Mouse (Mus musculus) liver, embryonic 14.5 days (tissue): ENCODE data around the gene Esrra. TPM values are rescaled to one million over a fixed set of nuclear protein-coding genes. Genes with fewer than 3 reads are reported as not detected.

Experiments used
- ATAC-seq: fragments of 200-750 bp; cut with Nextera tagmentation; 2 replicates; pipeline ENCODE4 v1.8.0; 2017; ENCODE audit warnings: moderate number of reproducible peaks, mild to moderate bottlenecking, moderate library complexity; ENCODE audit not compliant: insufficient read depth
- DNase-seq, 3 experiments: peaks; one replicate each; pipeline ENCODE4 v3.0.0-alpha.2; 2012 to 2013; ENCODE audit warnings: low read depth in 3 of 3, low spot score in 3 of 3
- H3K27ac ChIP-seq: fragments of 300-500 bp; sonication (generic); 2 replicates; pipeline ENCODE4 v1.5.1; 2014; ENCODE audit warnings: moderate library complexity, mild to moderate bottlenecking, control low read depth, inconsistent platforms
- H3K27me3 ChIP-seq: fragments of 300-500 bp; sonication (generic); 2 replicates; pipeline ENCODE4 v1.6.1; 2014; ENCODE audit warnings: mild to moderate bottlenecking, low read length, moderate library complexity; ENCODE audit not compliant: control insufficient read depth, insufficient read depth
- H3K36me3 ChIP-seq: fragments of 300-500 bp; sonication (generic); replicated peaks from 2 replicates; pipeline ENCODE4 v1.6.1; 2014; ENCODE audit warnings: low read depth; ENCODE audit not compliant: control insufficient read depth, insufficient read depth
- H3K4me1 ChIP-seq, 2 experiments: fragments of 200-500 bp in 1 of 2; fragments of 300-500 bp in 1 of 2; sonication (generic) in 1 of 2; replicated peaks; 2 replicates each; pipeline ENCODE4 v1.6.1; 2012 to 2014; ENCODE audit warnings: antibody characterized with exemption in 1 of 2, inconsistent platforms in 1 of 2, low read length in 1 of 2; ENCODE audit not compliant: control insufficient read depth in 2 of 2, insufficient read depth in 2 of 2
- H3K4me2 ChIP-seq: fragments of 300-500 bp; sonication (generic); 2 replicates; pipeline ENCODE4 v1.6.1; 2014; ENCODE audit warnings: low read depth, mild to moderate bottlenecking, control low read depth, moderate library complexity
- H3K4me3 ChIP-seq, 2 experiments: fragments of 200-500 bp in 1 of 2; fragments of 300-500 bp in 1 of 2; sonication (generic) in 1 of 2; 2 replicates each; pipeline ENCODE4 v1.5.1; 2012 to 2014; ENCODE audit warnings: low read depth in 2 of 2, low read length in 2 of 2, mild to moderate bottlenecking in 2 of 2, control low read depth in 1 of 2, inconsistent platforms in 1 of 2, moderate library complexity in 1 of 2; ENCODE audit not compliant: insufficient read depth in 1 of 2
- H3K9ac ChIP-seq: fragments of 300-500 bp; sonication (generic); replicated peaks from 2 replicates; pipeline ENCODE4 v1.6.1; 2014; ENCODE audit warnings: mild to moderate bottlenecking, control low read depth, moderate library complexity
- H3K9me3 ChIP-seq: fragments of 300-500 bp; sonication (generic); 2 replicates; pipeline ENCODE4 v1.6.1; 2016; ENCODE audit warnings: low read length, mixed read lengths; ENCODE audit not compliant: control insufficient read depth
- CTCF ChIP-seq: IDR thresholded peaks from 2 replicates; pipeline ENCODE4 v1.5.1; 2016; ENCODE audit warnings: antibody characterized with exemption, low read depth, control low read depth
- EP300 ChIP-seq: IDR thresholded peaks from 2 replicates; pipeline ENCODE4 v1.6.1; 2016; ENCODE audit warnings: antibody characterized with exemption, low read depth
- WGBS: fragments of 180-500 bp; shearing (Covaris S2); extraction: QIAGEN DNeasy Blood & Tissue Kit; methylation state at CpG from one replicate; pipeline ENCODE4 v1.1.7; 2014; ENCODE audit not compliant: insufficient replicate concordance; 5-methylcytosine and 5-hydroxymethylcytosine counted together
- polyA plus RNA-seq, 2 experiments: library from polyadenylated mRNA; depleted of rRNA in 1 of 2; stranded (reverse) in 1 of 2; unstranded in 1 of 2; fragments of >200 nt; fragmentation: Nextera tagmentation in 1 of 2; extraction: Ambion mirVana in 1 of 2; gene quantifications; 2 replicates each; pipeline versions ENCODE4 v1.2.1 to v1.2.3; 2012 to 2014

Esrra gene
- polyA plus RNA-seq, 2 experiments: 1.6 to 6.6 TPM

DNA sequence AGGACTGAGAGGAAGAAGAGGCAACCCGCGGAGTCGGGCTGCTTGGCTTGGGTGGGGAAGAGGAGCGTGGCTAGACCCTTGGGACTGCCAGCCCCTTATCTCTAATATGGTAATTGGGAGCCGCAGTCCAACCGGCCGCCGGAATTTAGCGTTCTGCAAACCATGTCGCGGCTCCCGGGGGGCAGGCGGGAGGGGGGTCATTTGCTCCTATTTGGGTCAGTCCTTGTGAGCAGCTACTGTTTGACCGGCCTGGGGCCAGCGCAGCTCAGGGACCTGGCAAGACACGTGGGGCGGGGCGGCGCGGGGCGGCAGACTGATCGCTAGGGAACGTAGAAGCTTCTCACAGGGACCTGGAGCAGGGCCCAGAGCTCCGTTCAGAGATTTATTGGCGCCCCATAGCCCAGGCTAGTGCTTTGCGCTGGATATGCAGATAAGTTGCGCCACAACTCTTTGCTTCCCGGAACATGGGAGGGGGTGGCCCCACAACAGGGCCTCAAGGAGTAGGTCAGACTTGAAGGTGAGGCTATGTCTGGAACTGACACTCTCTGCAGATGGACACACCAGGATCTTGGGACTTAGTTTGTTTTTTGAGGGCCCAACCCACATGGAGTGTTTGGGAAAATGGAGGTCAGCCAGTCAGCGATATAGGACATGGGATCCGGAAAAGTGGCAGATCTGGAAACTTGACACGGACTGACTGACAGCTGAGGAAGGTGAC is 30.5 kb upstream of the Esrra start:
- DNase-seq: no peak
- Histone ChIP-seq H3K27me3 (no peaks in the 10 kb centered on the region), H3K36me3 (no peaks in the 10 kb centered on the region), H3K4me1 (peaks cover 13 to 19% of the 10 kb centered on the region in 2 experiments), H3K9me3 (no peaks in the 10 kb centered on the region), H3K9ac (peak overlapping the region; percentile 78), H3K4me2 (peak overlapping the region; percentile 96), H3K27ac (peak overlapping the region; percentile 86), H3K4me3 (peak overlapping the region; percentile 70 to 87)
- no peak for TF ChIP-seq CTCF
- no peak for TF ChIP-seq EP300
- peak; percentile 36 for ATAC-seq
- WGBS: 2% methylated on average over 31 of the region's 31 CpGs

DNA sequence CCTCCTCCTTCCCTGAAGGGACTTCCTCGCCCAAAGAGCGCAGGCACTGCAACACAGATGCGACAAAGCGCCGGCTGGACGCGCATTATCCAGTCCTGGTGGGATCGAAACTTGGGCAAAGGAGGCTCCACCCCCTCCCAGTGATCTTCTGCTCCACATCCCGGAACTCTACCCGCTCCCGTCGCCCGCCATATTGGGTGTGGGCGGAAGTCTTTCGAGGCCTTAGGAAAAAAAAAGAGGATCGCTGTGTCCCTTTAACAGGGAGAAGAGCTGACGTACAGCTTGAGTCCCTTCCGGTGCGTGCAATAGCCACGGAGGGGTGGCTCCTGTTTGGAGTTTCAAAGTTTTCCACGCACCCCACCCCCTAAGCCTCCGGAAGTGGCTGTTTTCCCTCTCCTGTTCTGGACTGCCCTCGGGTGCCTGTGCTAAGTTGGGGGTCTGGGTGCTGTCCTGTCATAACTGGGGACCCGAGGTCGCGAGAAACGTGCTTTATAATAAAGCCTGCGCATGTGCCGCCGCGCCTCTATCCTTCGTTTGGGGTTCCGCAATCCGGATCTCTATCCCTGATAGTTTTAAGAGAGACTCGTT is 29.9 kb upstream of the Esrra start:
- Histone ChIP-seq H3K4me1 (peaks cover 13 to 19% of the 10 kb centered on the region in 2 experiments), H3K9ac (peak overlapping the region; percentile 78), H3K27ac (peak overlapping the region; percentile 86), H3K4me3 (peak overlapping the region; percentile 70 to 87), H3K9me3 (no peaks in the 10 kb centered on the region), H3K27me3 (no peaks in the 10 kb centered on the region), H3K4me2 (peak overlapping the region; percentile 96), H3K36me3 (no peaks in the 10 kb centered on the region)
- TF ChIP-seq CTCF (no peak), EP300 (0 out of 2 replicates have a peak, but pooled peaks have one; percentile 22)
- ATAC-seq: peak; percentile 77
- DNase-seq: peak; percentile 76 to 81 (median 77)
- under 1% methylated on average over 35 of the region's 35 CpGs for WGBS

DNA sequence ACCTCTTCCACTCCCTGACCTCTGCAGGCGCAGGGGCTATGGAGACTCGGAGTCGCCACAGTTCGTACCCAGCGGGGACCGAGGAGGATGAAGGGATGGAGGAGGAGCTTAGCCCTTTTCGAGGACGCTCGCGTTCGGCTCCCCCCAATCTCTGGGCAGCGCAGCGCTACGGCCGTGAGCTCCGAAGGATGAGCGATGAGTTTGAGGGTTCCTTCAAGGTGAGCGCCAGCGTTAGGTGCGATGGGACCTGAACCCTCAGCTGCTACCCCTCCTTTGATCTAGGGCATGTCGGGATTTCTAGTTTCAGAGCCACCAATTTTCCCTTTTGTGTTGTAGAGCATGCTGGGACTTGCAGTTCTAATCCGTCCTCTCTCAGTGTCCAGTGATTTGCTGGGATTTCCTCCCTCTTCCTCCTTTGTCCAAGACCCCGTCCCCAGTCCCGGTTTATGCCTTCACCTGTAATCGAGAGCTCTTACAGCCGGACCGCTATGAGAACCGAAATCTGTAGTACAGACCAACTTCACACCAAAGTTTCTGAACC is 29.1 kb upstream of the Esrra start:
- peak overlapping the region; percentile 86 for H3K27ac ChIP-seq
- H3K4me2 ChIP-seq: peak overlapping the region; percentile 96
- no peak for DNase-seq
- no peaks in the 10 kb centered on the region for H3K27me3 ChIP-seq
- H3K36me3 ChIP-seq: no peaks in the 10 kb centered on the region
- H3K9me3 ChIP-seq: no peaks in the 10 kb centered on the region
- WGBS: under 1% methylated on average over 28 of the region's 28 CpGs
- peak; percentile 13; the same call in 1 of the 2 replicates for ATAC-seq
- H3K4me1 ChIP-seq: peaks cover 13 to 19% of the 10 kb centered on the region in 2 experiments
- peak overlapping the region; percentile 70 to 87 for H3K4me3 ChIP-seq
- no peak for TF ChIP-seq CTCF
- no peak for TF ChIP-seq EP300
- peak overlapping the region; percentile 78 for H3K9ac ChIP-seq

- DNase-seq (no peak), ATAC-seq (no peak)
- Histone ChIP-seq H3K36me3 (no peaks in the 10 kb centered on the region), H3K27ac (no peak overlapping the region), H3K4me2 (peak overlapping the region; percentile 96), H3K9ac (no peak overlapping the region), H3K9me3 (no peaks in the 10 kb centered on the region), H3K27me3 (no peaks in the 10 kb centered on the region), H3K4me3 (peak overlapping the region in 1 of 2 experiments; percentile 70; a peak in 2 of 4 replicates), H3K4me1 (peaks cover 13 to 19% of the 10 kb centered on the region in 2 experiments)
- WGBS: 63% methylated on average over 5 of the region's 5 CpGs
- no peak for TF ChIP-seq EP300
- TF ChIP-seq CTCF: no peak
Observed at GRCm38 (mm10) chr19:6949951-6950350, 28.3 kb upstream of the Esrra start.

GRCm38 (mm10) chr19:6949532-6949931 is 27.9 kb upstream of the Esrra start:
- ATAC-seq (no peak), DNase-seq (no peak)
- Histone ChIP-seq H3K27me3 (no peaks in the 10 kb centered on the region), H3K9me3 (no peaks in the 10 kb centered on the region), H3K36me3 (no peaks in the 10 kb centered on the region), H3K4me3 (no peak overlapping the region), H3K27ac (no peak overlapping the region), H3K4me2 (no peak overlapping the region), H3K9ac (no peak overlapping the region), H3K4me1 (peaks cover 13 to 19% of the 10 kb centered on the region in 2 experiments)
- TF ChIP-seq EP300 (no peak), CTCF (no peak)
- WGBS: 75% methylated on average over 5 of the region's 5 CpGs
